Mouse (Mus musculus) embryonic fibroblast, embryonic 13.5 days (primary cell): ENCODE data around the gene Gm12248. TPM values are rescaled to one million over a fixed set of nuclear protein-coding genes. Genes with fewer than 3 reads are reported as not detected.
A peak's percentile ranks its signal among the peaks of the same experiment; 100 is the strongest.
"Not testable (repeated sequence)": the region's sequence is repeated elsewhere in the genome, so short reads cannot be mapped to it uniquely, and the experiment has no call there.

Source experiments
- H3K27ac ChIP-seq: 2 replicates; pipeline ENCODE4 v1.5.1; 2012; ENCODE audit warnings: low read length, control low read depth, inconsistent platforms; ENCODE audit not compliant: insufficient read depth
- H3K4me1 ChIP-seq: 2 replicates; pipeline ENCODE4 v1.6.1; 2011; ENCODE audit warnings: low read length; ENCODE audit not compliant: control insufficient read depth, insufficient read depth
- H3K4me3 ChIP-seq: 2 replicates; pipeline ENCODE4 v1.5.1; 2011; ENCODE audit warnings: mild to moderate bottlenecking, control low read depth, low read length; ENCODE audit not compliant: insufficient read depth
- CTCF ChIP-seq: IDR thresholded peaks from 2 replicates; pipeline ENCODE4 v1.5.1; 2011; ENCODE audit warnings: mild to moderate bottlenecking, control low read depth, low read length, moderate library complexity, borderline replicate concordance; ENCODE audit not compliant: insufficient read depth
- POLR2A ChIP-seq: IDR thresholded peaks from 2 replicates; pipeline ENCODE4 v1.6.1; 2011; ENCODE audit warnings: low read depth, mild to moderate bottlenecking, control low read depth, low read length, moderate library complexity
- polyA plus RNA-seq: library from polyadenylated mRNA; stranded (reverse); fragments of >200 nt; gene quantifications from 2 replicates; pipeline ENCODE4 v1.2.4, GENCODE M21; 2011; ENCODE audit warnings: low read depth; ENCODE audit not compliant: missing spikeins, insufficient read length

Gm12248 gene
- polyA plus RNA-seq, 1 experiment, result not detected

DNA sequence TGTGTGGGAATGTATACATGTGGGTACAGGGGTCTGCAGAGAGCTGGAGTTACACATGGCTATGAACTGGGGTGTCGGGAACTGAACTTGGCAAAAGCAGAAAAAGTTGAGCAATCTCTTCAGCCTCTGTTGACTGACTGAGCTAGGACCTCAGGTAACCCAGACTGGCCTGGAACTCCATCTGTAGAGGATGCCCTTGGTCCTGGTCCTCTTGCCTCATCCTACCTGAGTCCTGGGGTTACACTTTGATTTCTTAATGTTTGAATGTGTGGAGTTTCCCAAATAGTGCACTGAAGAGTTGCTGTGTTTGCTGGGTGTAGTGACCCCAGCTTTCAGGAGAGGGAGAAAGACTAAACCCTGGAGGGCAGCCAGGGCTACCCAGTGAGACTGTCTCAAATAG lies 2.6 kb upstream of the Gm12248 start:
- Histone ChIP-seq H3K4me3 (no peak overlapping the region), H3K4me1 (0 out of 2 replicates have a peak, but pooled peaks cover 5% of the 10 kb centered on the region), H3K27ac (no peak overlapping the region)
- TF ChIP-seq POLR2A (no peak), CTCF (no peak)

DNA sequence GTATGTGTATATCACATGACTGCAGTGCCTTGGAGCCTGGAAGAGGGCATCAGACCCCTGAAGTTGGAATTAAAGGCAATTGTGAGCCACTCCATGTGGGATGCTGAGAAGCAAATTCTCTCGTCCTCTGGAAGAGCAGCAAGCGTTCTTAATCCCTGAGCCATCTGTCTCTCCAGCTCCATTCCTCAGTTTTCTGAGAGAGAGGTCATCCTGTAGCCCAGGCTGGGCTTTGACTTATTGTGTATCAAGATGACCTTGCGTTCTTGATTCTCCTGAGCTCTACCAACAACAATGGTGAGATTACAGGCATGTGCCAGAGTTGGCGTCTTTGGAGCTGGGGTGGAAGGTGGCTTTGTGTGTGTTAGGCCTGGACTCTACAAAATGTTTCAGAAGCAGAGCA lies 1.8 kb upstream of the Gm12248 start:
- TF ChIP-seq POLR2A, result no peak
- no peak for TF ChIP-seq CTCF
- no peak overlapping the region for H3K27ac ChIP-seq
- no peak overlapping the region for H3K4me3 ChIP-seq
- H3K4me1 ChIP-seq, result 0 out of 2 replicates have a peak, but pooled peaks cover 5% of the 10 kb centered on the region

DNA sequence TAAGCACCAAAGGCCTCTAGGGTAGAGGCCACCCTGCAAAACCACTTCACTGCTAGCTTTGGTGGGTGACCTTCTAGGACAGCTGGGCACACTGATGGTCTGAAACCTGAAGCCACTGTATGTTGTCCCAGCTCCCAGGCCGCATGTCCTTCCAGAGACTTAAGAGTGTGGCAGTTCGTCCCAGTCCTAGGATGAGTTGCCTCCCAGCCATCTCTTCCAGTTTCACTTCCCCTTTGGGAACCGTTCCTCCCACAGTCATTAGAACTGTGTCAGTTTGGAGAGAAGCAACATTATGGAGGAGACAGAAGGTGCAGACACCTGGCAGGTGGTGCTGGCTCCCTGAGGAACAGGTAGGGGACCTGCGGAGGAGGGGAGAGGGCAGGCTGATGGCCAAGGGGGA lies 393 bp downstream of the Gm12248 start:
- Histone ChIP-seq H3K4me1 (0 out of 2 replicates have a peak, but pooled peaks cover 5% of the 10 kb centered on the region), H3K27ac (no peak overlapping the region), H3K4me3 (no peak overlapping the region)
- no peak for TF ChIP-seq POLR2A
- no peak for TF ChIP-seq CTCF

DNA sequence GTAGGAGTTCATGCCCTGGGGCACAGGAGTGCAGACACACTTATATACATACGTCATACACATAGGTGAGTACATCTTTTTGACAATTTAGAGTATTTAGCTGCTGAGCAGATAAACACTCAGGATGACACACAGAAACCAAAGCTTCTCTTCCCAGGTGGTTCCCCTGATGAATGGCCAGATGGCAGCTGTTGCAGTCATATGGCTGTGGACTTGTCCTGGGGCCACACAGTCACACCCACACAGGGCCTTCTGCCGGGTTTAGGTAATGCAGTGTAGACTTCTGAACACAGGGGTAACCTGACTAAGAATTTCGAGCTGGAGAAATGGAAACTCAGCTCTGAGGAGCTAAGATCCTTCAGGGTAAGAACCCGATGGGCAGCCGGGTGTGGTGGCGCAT lies 11.2 kb downstream of the Gm12248 start:
- H3K4me1 ChIP-seq, result no peaks in the 10 kb centered on the region

DNA sequence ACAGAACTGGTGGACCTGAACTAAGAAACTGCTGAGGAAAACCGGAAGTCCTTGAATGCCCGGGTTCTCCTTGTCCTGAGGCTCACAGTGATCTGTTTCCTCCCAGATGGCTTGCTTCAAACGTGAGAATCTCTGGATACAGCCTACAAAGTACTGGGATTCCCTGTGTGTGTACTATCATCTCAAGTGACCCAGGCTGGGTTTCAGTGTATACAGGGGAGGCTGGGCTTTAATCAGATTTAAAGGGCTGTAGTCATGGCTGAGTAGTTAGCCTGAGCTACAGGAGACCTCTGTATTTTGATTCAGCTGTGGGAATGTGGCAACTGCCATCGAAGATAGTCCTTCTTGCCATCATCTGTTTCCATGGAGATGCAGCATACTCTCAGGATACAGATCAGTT lies 15.7 kb downstream of the Gm12248 start:
- Histone ChIP-seq H3K4me3 (no peak overlapping the region), H3K27ac (no peak overlapping the region), H3K4me1 (no peaks in the 10 kb centered on the region)
- no peak for TF ChIP-seq CTCF
- TF ChIP-seq POLR2A, result no peak

More for the DNA sequence above, 11.2 kb downstream of the Gm12248 start:
- no peak overlapping the region for H3K27ac ChIP-seq
- no peak overlapping the region for H3K4me3 ChIP-seq
- TF ChIP-seq POLR2A, result no peak
- TF ChIP-seq CTCF, result no peak

DNA sequence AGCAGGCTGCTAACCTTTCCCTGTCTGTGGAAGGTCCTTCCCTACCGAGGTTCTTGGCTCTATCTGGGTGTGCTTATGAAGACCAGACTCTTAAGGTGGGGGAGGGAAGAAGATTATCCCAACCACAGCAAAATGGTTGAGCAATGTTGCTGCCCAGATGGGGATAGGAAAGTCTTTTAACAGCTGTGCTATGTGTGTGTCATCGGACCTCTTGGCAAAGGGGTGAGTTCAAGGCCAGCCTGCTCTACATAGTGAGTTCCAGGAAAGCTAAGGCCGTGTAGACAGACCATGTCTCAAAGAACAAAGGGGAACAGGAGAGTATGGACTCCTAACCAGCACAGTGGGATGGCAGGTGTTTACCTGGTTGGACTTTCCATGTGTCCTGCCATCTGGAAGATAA lies 20.0 kb downstream of the Gm12248 start:
- no peak overlapping the region for H3K4me3 ChIP-seq
- no peaks in the 10 kb centered on the region for H3K4me1 ChIP-seq
- TF ChIP-seq POLR2A, result no peak
- no peak for TF ChIP-seq CTCF

DNA sequence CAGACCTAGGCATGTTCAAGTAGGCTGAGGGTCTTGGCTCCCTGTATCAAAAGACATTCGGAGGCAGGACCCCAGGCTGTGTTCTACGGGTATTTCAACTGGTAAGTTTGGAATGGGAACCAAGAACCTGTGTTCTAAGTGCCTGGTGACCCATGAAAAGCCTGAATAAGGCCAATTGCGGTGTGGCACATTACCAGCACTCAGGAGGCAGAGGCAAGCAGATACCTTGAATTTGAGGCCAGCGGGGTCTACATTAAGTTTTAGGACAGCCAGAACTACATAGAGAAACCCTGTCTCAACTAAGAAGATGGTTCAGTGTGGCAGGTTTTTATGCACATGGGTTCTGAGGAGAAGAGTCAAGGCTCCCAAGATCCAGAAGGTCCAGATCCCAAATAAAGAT lies 27.9 kb downstream of the Gm12248 start:
- no peak overlapping the region for H3K27ac ChIP-seq
- H3K4me1 ChIP-seq, result no peaks in the 10 kb centered on the region
- TF ChIP-seq POLR2A (no peak), CTCF (no peak)
- no peak overlapping the region for H3K4me3 ChIP-seq

More for the DNA sequence above, 20.0 kb downstream of the Gm12248 start:
- no peak overlapping the region for H3K27ac ChIP-seq

DNA sequence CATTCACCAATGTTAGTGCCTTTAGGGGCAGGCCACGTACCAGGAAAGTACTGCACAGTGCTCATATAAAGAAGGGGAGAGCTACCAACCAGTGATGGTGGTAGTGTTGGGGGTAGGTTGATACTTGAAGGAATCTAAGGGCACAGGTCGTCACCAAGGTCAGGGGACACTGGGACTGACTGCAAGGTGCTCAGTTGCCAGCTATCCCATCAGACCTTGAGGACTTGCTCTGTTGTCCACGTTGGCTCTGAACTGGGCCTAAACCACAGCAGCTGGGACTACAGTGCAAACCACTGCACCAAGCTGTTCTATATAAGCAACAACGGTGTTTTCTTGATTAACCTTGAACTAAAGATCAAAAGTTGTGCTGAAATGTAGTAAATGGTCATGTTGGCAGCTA lies 30.3 kb downstream of the Gm12248 start:
- H3K4me3 ChIP-seq, result no peak overlapping the region
- H3K4me1 ChIP-seq, result no peaks in the 10 kb centered on the region
- no peak overlapping the region for H3K27ac ChIP-seq
- TF ChIP-seq POLR2A, result no peak
- no peak for TF ChIP-seq CTCF

DNA sequence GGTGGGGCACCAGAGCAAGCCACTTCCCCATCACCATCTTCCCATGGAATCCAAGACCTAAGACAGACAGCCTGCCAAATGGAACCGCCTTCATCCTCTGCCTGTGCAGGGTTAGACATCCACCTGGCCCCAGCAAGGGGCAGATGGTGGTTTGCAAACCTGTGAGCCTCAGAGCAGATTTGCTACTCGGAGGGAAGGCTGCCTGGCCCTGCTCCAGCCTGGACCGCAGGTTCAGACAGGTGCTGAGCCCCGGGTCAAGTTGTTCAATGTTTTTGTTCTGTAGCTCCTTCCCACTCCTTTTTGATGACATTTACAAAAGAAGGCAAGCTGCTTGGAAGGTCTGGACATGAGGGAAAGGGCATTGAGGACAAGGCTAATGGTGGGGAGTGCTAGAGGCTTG lies 31.7 kb downstream of the Gm12248 start:
- not testable (repeated sequence) for H3K4me3 ChIP-seq, H3K4me1 ChIP-seq, H3K27ac ChIP-seq

DNA sequence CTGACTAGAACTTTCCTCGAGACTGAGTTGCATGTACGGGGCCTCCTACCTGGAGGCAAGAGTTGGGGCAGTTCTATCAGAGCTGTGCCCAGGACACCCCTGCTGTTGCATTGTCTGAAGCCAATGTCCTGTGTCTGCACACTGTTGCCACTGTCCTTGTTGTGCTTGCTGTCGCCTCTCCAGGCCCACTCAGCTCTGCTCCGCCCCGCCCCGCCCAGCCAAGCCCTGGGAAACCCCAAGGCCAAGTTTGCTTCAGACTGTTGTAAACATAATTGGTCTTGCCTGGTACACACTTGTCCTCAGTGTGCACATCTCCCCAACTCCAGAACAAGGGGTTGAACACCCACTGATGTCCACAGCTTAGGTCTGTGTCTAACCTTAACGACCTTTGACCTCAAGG lies 33.2 kb downstream of the Gm12248 start:
- not testable (repeated sequence) for H3K4me3 ChIP-seq, H3K4me1 ChIP-seq, H3K27ac ChIP-seq

DNA sequence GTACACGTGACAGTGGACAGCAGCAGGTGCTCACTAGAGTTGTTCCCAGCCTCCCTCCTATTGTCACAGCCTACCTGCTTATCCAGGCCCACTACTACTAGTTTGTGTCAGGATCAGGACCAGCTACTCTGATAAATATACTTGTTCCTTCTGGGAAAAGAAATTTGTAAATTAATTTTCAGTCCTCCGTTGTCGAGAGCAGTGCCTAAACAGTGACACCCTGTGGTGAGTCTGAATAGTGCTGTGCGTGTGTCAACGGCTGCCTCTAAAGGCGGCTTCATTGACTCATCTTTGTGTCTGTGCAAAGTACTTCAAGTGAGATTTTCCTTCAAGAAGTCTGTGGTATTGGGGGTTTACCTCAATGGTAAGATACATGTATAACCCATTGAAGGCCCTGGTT lies 35.5 kb downstream of the Gm12248 start:
- Histone ChIP-seq H3K4me1 (no peaks in the 10 kb centered on the region), H3K27ac (no peak overlapping the region), H3K4me3 (no peak overlapping the region)
- TF ChIP-seq CTCF, result peak; percentile 76; the same call in 1 of the 2 replicates
- TF ChIP-seq POLR2A, result no peak
